Mouse (Mus musculus) heart, postnatal 36 days (tissue): Measurements from ENCODE around the gene Macf1. TPM values are rescaled to one million over a fixed set of nuclear protein-coding genes. Genes with fewer than 3 reads are reported as not detected.
A peak's percentile ranks its signal among the peaks of the same experiment; 100 is the strongest.
"Not testable (repeated sequence)": the region's sequence is repeated elsewhere in the genome, so short reads cannot be mapped to it uniquely, and the experiment has no call there.

Experiments
- DNase-seq, 2 experiments: peaks; one replicate each; pipeline ENCODE4 v3.0.0; 2021 to 2022
- intact Hi-C: fragments of 180-260 bp; cut with DNase I; formaldehyde crosslinking; loops from one replicate; pipeline ENCODE4 v1.15.1; 2025
- microRNA-seq, 2 experiments: library from miRNA; unstranded; fragments of <30 nt; microRNA quantifications; one replicate each; pipeline ENCODE4 v1.2.0; 2021; ENCODE audit warnings: borderline number of aligned reads in 2 of 2
- total RNA-seq, 2 experiments: library from RNA; stranded (reverse); gene quantifications; 2 replicates each; pipeline ENCODE4 v1.2.3; 2021

Macf1 gene
- total RNA-seq, 2 experiments from 2014 or later: 228 to 240 TPM

GRCm38 (mm10) chr4:123334177-123334576 is 350.0 kb downstream of the Macf1 start:
- intact Hi-C loops: no loop called here
- DNase-seq: no peak

GRCm38 (mm10) chr4:123333151-123333550 is 351.0 kb downstream of the Macf1 start:
- no peak for DNase-seq
- intact Hi-C loops: no loop called here

- DNase-seq, intact Hi-C loops: not testable (repeated sequence)
Measured at GRCm38 (mm10) chr4:123331961-123332360, 352.2 kb downstream of the Macf1 start.

GRCm38 (mm10) chr4:123331326-123331725 is 352.8 kb downstream of the Macf1 start:
- intact Hi-C loops: no loop called here
- DNase-seq: no peak

- intact Hi-C loops: no loop called here
Measured at GRCm38 (mm10) chr4:123328946-123329345, 355.2 kb downstream of the Macf1 start.

GRCm38 (mm10) chr4:123327630-123328029 is 356.5 kb downstream of the Macf1 start:
- intact Hi-C loops: no loop called here
- no peak for DNase-seq

More at GRCm38 (mm10) chr4:123328946-123329345, 355.2 kb downstream of the Macf1 start:
- no peak for DNase-seq

- DNase-seq: no peak
- intact Hi-C loops: no loop called here
Measured at GRCm38 (mm10) chr4:123326087-123326486, 358.1 kb downstream of the Macf1 start.

GRCm38 (mm10) chr4:123323534-123323933 is 360.6 kb downstream of the Macf1 start, which contains the start of gene Oxct2a:
Gene Oxct2a, minus strand, starts transcription at chr4:123323634.
- DNase-seq: no peak
- intact Hi-C loops: no loop called here

- DNase-seq, intact Hi-C loops: not testable (repeated sequence)
Measured at GRCm38 (mm10) chr4:123322910-123323309, 361.2 kb downstream of the Macf1 start.

GRCm38 (mm10) chr4:123314497-123314896 is 369.7 kb downstream of the Macf1 start:
- no peak for DNase-seq
- intact Hi-C loops: no loop called here

- no peak for DNase-seq
Measured at GRCm38 (mm10) chr4:123313010-123313409, 371.1 kb downstream of the Macf1 start.

GRCm38 (mm10) chr4:123311845-123312244 is 372.3 kb downstream of the Macf1 start:
- intact Hi-C loops: no loop called here
- no peak for DNase-seq

More at GRCm38 (mm10) chr4:123313010-123313409, 371.1 kb downstream of the Macf1 start:
- intact Hi-C loops: no loop called here

GRCm38 (mm10) chr4:123308292-123308691 is 375.9 kb downstream of the Macf1 start:
- DNase-seq: peak in 1 of 2 experiments; percentile 14
- intact Hi-C loops: loop anchor here (5.0 to 10.0 kb wide), 2 partner anchors 34 to 607 kb away; partner anchors contain the start of genes 4930535I16Rik, Bmp8a and Rragc

- no peak for DNase-seq
- intact Hi-C loops: loop anchor here (5.0 to 10.0 kb wide), 2 partner anchors 35 to 608 kb away; partner anchors contain the start of genes 4930535I16Rik, Bmp8a and Rragc
Measured at GRCm38 (mm10) chr4:123306999-123307398, 377.2 kb downstream of the Macf1 start.

- intact Hi-C loops: loop anchor here (1.0 to 10.0 kb wide), 4 partner anchors 37 to 609 kb away; partner anchors contain the start of genes 4930535I16Rik, Bmp8a and Rragc
Measured at GRCm38 (mm10) chr4:123305789-123306188, 378.4 kb downstream of the Macf1 start.

More at GRCm38 (mm10) chr4:123305789-123306188, 378.4 kb downstream of the Macf1 start:
- DNase-seq: peak in 1 of 2 experiments; percentile 53

Small RNAs within 50 kb of the gene (microRNA-seq; reads per million reads assigned to microRNA genes)
- 0 reads per million in 2 experiments for gene Mir6398

Other genes with a start within 250 kb of the Macf1 start
- 100 to 1,000 TPM; 432 to 469 TPM for gene Ndufs5, start 33.8 kb upstream of the Macf1 start, total RNA-seq
- gene Akirin1, start 66.0 kb upstream of the Macf1 start, total RNA-seq: 10 to 100 TPM; 21.6 to 22.8 TPM
- not detected for gene Rhbdl2, start 103.5 kb upstream of the Macf1 start, total RNA-seq
- gene 4933427I04Rik, start 175.3 kb upstream of the Macf1 start, total RNA-seq: not detected
- 10 to 100 TPM; 23.0 to 25.6 TPM for gene Mycbp, start 220.5 kb upstream of the Macf1 start, total RNA-seq
- 10 to 100 TPM; 39.8 to 40.0 TPM for gene Rragc, start 233.1 kb upstream of the Macf1 start, total RNA-seq
- gene 4930535I16Rik, start 233.7 kb upstream of the Macf1 start, total RNA-seq: not detected